Mouse (Mus musculus): Measurements from ENCODE around the gene Ccdc173. TPM values are rescaled to one million over a fixed set of nuclear protein-coding genes. Genes with fewer than 3 reads are reported as not detected.

Ccdc173 gene
- under 1 TPM; 0.27 to 0.89 TPM for total RNA-seq (2023)

GRCm38 (mm10) chr2:69789429-69790069 lies at the start of gene Ccdc173, which contains the start of gene Phospho2:
Gene Ccdc173, minus strand, starts transcription at chr2:69789575.
Gene Phospho2, plus strand, starts transcription at chr2:69789623.

GRCm38 (mm10) chr2:69821711-69822110 lies 32.3 kb upstream of the Ccdc173 start, which contains the start of gene Klhl23:
Gene Klhl23, plus strand, starts transcription at chr2:69821944.

GRCm38 (mm10) chr2:69722273-69722649 lies 67.1 kb downstream of the Ccdc173 start, which contains the start of gene Ppig:
Gene Ppig, plus strand, starts transcription at chr2:69722545.

GRCm38 (mm10) chr2:69712981-69713625 lies 76.3 kb downstream of the Ccdc173 start, which contains the start of gene Fastkd1:
Gene Fastkd1, minus strand, starts transcription at chr2:69713516.

Other genes starting within 250 kb of the Ccdc173 start
- gene Lrp2, start 203.5 kb downstream of the Ccdc173 start, total RNA-seq (2023), result under 1 TPM; 0.08 to 0.12 TPM
- 1 to 10 TPM; 2.6 to 2.7 TPM for gene Bbs5, start 142.4 kb downstream of the Ccdc173 start, total RNA-seq (2023)
- gene Klhl41, start 119.5 kb downstream of the Ccdc173 start, total RNA-seq (2023), result 1 to 10 TPM; 1.5 to 1.8 TPM
- gene Fastkd1, start 76.1 kb downstream of the Ccdc173 start, total RNA-seq (2023), result 10 to 100 TPM; 15.7 to 16.9 TPM
- gene Ppig, start 67.0 kb downstream of the Ccdc173 start, total RNA-seq (2023), result 10 to 100 TPM; 75.7 to 89.1 TPM
- gene Phospho2, start within 50 bp of the Ccdc173 start, total RNA-seq (2023), result 10 to 100 TPM; 18.4 to 23.1 TPM
- gene Klhl23, start 32.4 kb upstream of the Ccdc173 start, total RNA-seq (2023), result under 1 TPM; 0.34 to 0.36 TPM
- 100 to 1,000 TPM; 116 to 124 TPM for gene Ssb, start 72.0 kb upstream of the Ccdc173 start, total RNA-seq (2023)
- 10 to 100 TPM; 11.6 to 13.5 TPM for gene Mettl5, start 96.0 kb upstream of the Ccdc173 start, total RNA-seq (2023)
- gene Ubr3, start 107.7 kb upstream of the Ccdc173 start, total RNA-seq (2023), result 10 to 100 TPM; 58.4 to 59.7 TPM
- gene Myo3b, start 249.6 kb upstream of the Ccdc173 start, total RNA-seq (2023), result not detected